Mouse (Mus musculus) neural tube, embryonic 11.5 days (tissue): Measurements from ENCODE around the gene Apeh. TPM values are rescaled to one million over a fixed set of nuclear protein-coding genes. Genes with fewer than 3 reads are reported as not detected.
A peak's percentile ranks its signal among the peaks of the same experiment; 100 is the strongest.

Experiments
- ATAC-seq: fragments of 200-750 bp; cut with Nextera tagmentation; 2 replicates; pipeline ENCODE4 v1.8.0; 2017; ENCODE audit warnings: moderate number of reproducible peaks, mild to moderate bottlenecking, moderate TSS enrichment, moderate library complexity; ENCODE audit not compliant: insufficient read depth, low FRiP score, low TSS enrichment
- DNase-seq: peaks from one replicate; pipeline ENCODE4 v3.0.0-alpha.2; 2015; ENCODE audit warnings: low spot score
- H3K27ac ChIP-seq: fragments of 300-500 bp; sonication (generic); 2 replicates; pipeline ENCODE4 v1.5.1; 2014; ENCODE audit warnings: low read depth, mild to moderate bottlenecking, low read length
- H3K27me3 ChIP-seq: fragments of 300-500 bp; sonication (generic); 2 replicates; pipeline ENCODE4 v1.6.1; 2014; ENCODE audit warnings: mild to moderate bottlenecking, low read length, mixed read lengths; ENCODE audit not compliant: control insufficient read depth, insufficient read depth
- H3K36me3 ChIP-seq: fragments of 300-500 bp; sonication (generic); 2 replicates; pipeline ENCODE4 v1.6.1; 2014; ENCODE audit warnings: mild to moderate bottlenecking, low read length, moderate library complexity, mixed read lengths; ENCODE audit not compliant: control insufficient read depth, insufficient read depth
- H3K4me1 ChIP-seq: fragments of 300-500 bp; sonication (generic); 2 replicates; pipeline ENCODE4 v1.6.1; 2014; ENCODE audit warnings: low read length, mixed read lengths; ENCODE audit not compliant: control insufficient read depth, insufficient read depth
- H3K4me2 ChIP-seq: fragments of 300-500 bp; sonication (generic); 2 replicates; pipeline ENCODE4 v1.6.1; 2014; ENCODE audit warnings: low read depth, mild to moderate bottlenecking, moderate library complexity
- H3K4me3 ChIP-seq: fragments of 300-500 bp; sonication (generic); 2 replicates; pipeline ENCODE4 v1.5.1; 2014; ENCODE audit warnings: low read depth, low read length
- H3K9ac ChIP-seq: fragments of 300-500 bp; sonication (generic); 2 replicates; pipeline ENCODE4 v1.6.1; 2014; ENCODE audit warnings: mild to moderate bottlenecking, low read length
- H3K9me3 ChIP-seq: fragments of 300-500 bp; sonication (generic); 2 replicates; pipeline ENCODE4 v1.6.1; 2016; ENCODE audit warnings: low read length; ENCODE audit not compliant: control insufficient read depth
- WGBS: fragments of 180-500 bp; shearing (Covaris S2); extraction: QIAGEN DNeasy Blood & Tissue Kit; methylation state at CpG from one replicate; pipeline ENCODE4 v1.1.7; 2014; 5-methylcytosine and 5-hydroxymethylcytosine counted together
- polyA plus RNA-seq: library from polyadenylated mRNA; unstranded; fragments of >200 nt; fragmentation: Nextera tagmentation; extraction: Ambion mirVana; gene quantifications from 2 replicates; pipeline ENCODE4 v1.2.1, GENCODE M21; 2014

The Apeh gene
- polyA plus RNA-seq, 1 experiment from 2014 or later: 62.7 TPM

DNA sequence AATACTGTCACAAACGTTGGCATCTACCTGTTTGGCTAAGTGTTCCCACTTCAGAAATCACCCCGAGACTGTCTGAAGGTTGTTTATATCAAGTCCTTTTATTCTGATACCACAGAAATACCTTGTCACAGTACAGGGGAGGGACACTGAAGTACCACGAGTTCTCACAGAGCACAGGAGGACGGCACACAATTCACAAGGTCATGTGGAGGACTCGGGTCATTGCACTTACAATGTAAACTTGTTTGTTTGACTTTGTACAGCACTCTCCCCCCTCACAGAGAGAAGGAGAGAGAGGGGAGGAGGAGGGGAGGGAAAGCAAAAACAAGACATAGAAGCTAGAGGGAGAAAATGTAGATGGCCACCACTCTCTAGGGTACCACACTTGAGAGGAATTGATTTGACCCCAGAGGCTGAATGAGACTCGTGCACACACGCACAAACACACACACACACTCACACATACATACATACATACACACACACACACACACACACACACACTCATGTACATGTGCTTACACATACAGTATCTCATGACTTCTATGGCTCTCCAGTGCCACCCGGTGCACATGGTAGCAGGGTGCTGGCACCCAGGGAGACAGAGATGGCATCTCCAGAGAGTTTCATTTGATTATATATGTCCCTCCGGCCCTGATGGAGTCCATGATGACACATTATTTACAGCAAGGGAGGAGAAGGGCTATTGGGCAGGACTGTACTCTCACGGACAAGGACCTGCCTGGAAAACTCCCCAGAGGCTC, 1.7 kb upstream of the Apeh start:
- Histone ChIP-seq H3K27ac (no peak overlapping the region), H3K9me3 (no peaks in the 10 kb centered on the region), H3K27me3 (no peaks in the 10 kb centered on the region), H3K36me3 (peaks cover 8% of the 10 kb centered on the region), H3K4me1 (peaks cover 10% of the 10 kb centered on the region), H3K4me2 (no peak overlapping the region), H3K9ac (no peak overlapping the region), H3K4me3 (no peak overlapping the region)
- WGBS: 65% methylated on average over 10 of the region's 10 CpGs
- DNase-seq: no peak
- no peak for ATAC-seq

DNA sequence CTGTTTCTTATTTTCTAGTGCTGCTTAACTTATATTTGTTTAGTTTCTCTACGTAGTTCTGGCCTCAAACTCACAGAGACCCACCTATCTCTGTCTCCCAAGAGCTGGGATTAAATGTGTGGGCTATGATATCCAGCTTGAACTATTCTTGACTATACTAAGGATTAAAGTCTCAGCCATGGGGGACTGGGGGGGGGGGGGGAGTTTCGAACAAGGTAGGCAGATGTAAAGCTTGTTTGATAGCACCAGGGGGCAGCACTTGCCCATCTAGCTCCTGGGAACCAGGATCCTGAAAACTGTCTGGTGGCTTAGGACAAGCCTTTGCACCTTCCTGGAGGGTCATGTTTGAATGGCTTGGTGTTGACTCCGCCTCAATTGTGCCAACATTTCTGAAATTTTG, 1.1 kb upstream of the Apeh start:
- WGBS: 15% methylated on average over 3 of the region's 3 CpGs
- H3K4me3 ChIP-seq: peak overlapping the region; percentile 76
- DNase-seq: peak; percentile 77
- no peaks in the 10 kb centered on the region for H3K9me3 ChIP-seq
- no peak for ATAC-seq
- no peaks in the 10 kb centered on the region for H3K27me3 ChIP-seq
- peaks cover 8% of the 10 kb centered on the region for H3K36me3 ChIP-seq
- H3K4me1 ChIP-seq: peaks cover 10% of the 10 kb centered on the region
- H3K4me2 ChIP-seq: peak overlapping the region; percentile 92
- H3K9ac ChIP-seq: no peak overlapping the region
- H3K27ac ChIP-seq: no peak overlapping the region

DNA sequence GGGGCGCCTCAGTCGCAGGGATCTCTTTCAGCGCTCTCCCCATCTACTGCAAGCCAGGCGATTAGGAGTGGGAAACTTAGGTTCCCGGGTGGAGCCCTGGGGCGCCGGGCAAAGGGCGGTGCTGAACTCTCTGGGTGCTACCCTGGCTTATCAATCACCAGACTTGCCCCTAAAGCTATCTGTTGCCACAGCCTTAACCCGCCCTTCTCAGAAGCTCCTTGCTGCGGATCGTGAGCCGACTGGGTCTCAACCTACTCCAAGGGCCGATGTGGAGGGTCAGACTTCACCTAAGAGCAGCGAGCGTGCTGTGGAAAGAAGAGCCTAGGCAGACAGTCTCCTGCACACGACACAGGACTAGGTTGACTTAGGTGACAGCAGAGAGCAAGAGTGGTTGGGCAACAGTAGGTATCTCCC, 599 bp upstream of the Apeh start:
- ATAC-seq (peak; percentile 14; the same call in 1 of the 2 replicates), DNase-seq (peak; percentile 32)
- 0% methylated on average over 16 of the region's 16 CpGs for WGBS
- Histone ChIP-seq H3K4me2 (peak overlapping the region; percentile 92), H3K4me1 (peaks cover 10% of the 10 kb centered on the region), H3K27me3 (no peaks in the 10 kb centered on the region), H3K27ac (no peak overlapping the region), H3K36me3 (peaks cover 8% of the 10 kb centered on the region), H3K4me3 (peak overlapping the region; percentile 76), H3K9me3 (no peaks in the 10 kb centered on the region), H3K9ac (peak overlapping the region; percentile 74)

DNA sequence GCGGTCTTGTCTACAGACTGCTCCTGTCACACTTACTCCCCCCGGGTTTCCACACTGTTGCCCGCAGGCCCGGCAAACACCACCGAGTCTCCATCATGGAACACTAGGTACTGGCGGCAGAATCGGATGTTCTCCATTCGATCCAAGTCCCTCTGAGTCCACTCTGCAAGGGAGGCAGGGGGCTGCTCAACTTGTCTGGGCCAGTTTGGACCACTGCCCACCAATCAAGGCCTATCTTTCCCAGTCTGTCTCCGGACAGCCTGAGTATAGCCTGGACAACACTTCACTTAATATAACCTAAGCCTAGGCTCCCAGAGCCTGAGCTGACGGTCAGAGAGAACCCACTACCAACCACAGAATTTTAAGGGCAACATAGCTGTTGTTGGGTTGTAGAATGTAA, 820 bp downstream of the Apeh start:
- 79% methylated on average over 10 of the region's 10 CpGs for WGBS
- Histone ChIP-seq H3K4me1 (peaks cover 10% of the 10 kb centered on the region), H3K9ac (peak overlapping the region; percentile 74), H3K27ac (no peak overlapping the region), H3K36me3 (peaks cover 9% of the 10 kb centered on the region), H3K4me3 (peak overlapping the region; percentile 76), H3K9me3 (no peaks in the 10 kb centered on the region), H3K27me3 (no peaks in the 10 kb centered on the region), H3K4me2 (peak overlapping the region; percentile 92)
- DNase-seq (no peak), ATAC-seq (0 out of 2 replicates have a peak, but pooled peaks have one; percentile 4)

DNA sequence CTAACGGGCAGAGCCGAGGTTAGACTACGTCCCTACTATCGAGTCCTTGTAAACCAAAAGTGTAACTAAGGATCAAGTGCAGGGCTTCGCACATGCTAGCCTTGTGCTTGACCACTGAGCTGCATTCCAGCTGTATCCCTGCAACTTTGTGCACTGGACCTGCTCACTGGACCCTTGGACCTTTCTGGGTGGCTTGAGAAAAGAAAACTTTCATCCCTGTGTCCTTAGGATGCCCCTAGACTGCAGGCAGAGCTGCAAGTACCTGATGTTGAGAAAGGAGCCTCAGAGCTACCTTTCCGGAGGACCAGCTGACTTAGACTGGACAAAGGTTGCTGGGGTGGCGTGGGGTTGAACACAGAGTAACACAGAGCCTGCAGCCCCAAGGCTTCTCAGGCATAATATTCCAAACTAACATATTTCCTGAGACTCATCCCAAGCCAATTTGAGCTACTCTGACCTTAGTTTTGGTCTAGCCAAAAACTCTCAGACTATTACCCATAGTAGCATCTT, 3.7 kb downstream of the Apeh start:
- Histone ChIP-seq H3K9ac (no peak overlapping the region), H3K4me1 (peaks cover 10% of the 10 kb centered on the region), H3K36me3 (peaks cover 21% of the 10 kb centered on the region), H3K27me3 (no peaks in the 10 kb centered on the region), H3K4me3 (no peak overlapping the region), H3K9me3 (no peaks in the 10 kb centered on the region), H3K4me2 (no peak overlapping the region), H3K27ac (no peak overlapping the region)
- no peak for ATAC-seq
- 96% methylated on average over 7 of the region's 7 CpGs for WGBS
- no peak for DNase-seq

DNA sequence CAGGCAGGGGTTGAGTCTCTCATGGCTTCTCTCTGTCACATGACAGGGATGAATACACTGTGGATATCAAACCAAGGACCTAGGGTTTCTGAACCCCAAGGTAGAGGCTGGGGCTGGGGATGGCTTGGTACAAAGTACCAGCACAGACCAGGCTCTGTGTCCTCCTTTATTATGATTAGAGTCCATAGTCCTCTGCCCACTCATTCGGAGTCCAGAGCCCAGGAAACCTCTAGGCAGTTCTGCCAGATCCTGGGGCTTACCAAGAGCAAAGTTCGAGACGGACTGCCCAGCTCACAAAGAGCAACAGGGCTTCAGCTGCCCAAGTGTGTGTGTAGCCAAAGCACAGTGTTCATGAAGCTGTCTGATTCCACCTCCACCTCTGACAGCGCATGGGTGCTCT, 9.1 kb downstream of the Apeh start:
- DNase-seq: no peak
- Histone ChIP-seq H3K27ac (no peak overlapping the region), H3K36me3 (peaks cover 19% of the 10 kb centered on the region), H3K9ac (no peak overlapping the region), H3K9me3 (no peaks in the 10 kb centered on the region), H3K4me3 (no peak overlapping the region; the same call in 1 of the 2 replicates), H3K4me1 (no peaks in the 10 kb centered on the region), H3K4me2 (no peak overlapping the region), H3K27me3 (peaks cover 33% of the 10 kb centered on the region)
- WGBS: 96% methylated on average over 4 of the region's 4 CpGs
- no peak for ATAC-seq

DNA sequence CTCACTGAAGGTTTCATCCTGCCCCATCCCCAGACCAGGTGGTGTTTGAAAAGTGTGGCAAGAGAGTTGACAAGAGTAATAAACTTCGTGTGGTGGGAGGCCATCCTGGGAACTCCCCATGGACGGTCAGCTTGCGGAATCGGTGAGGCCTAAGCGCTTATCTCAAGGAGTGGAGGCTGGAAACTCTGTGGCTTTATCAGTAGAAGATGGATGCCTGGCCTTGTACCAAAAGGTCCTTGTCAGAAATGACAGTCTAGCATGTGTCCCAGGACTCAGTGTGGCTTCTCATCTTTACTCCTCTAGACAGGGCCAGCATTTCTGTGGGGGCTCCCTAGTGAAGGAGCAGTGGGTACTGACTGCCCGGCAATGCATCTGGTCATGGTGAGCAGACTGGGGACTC, 10.8 kb downstream of the Apeh start:
- H3K4me2 ChIP-seq: no peak overlapping the region
- ATAC-seq (no peak), DNase-seq (no peak)
- H3K4me1 ChIP-seq: peaks cover 2% of the 10 kb centered on the region; the same call in 1 of the 2 replicates
- H3K9ac ChIP-seq: no peak overlapping the region
- H3K9me3 ChIP-seq: no peaks in the 10 kb centered on the region
- no peak overlapping the region for H3K27ac ChIP-seq
- H3K27me3 ChIP-seq: peaks cover 33% of the 10 kb centered on the region
- peaks cover 16% of the 10 kb centered on the region for H3K36me3 ChIP-seq
- no peak overlapping the region for H3K4me3 ChIP-seq
- WGBS: 85% methylated on average over 6 of the region's 6 CpGs

DNA sequence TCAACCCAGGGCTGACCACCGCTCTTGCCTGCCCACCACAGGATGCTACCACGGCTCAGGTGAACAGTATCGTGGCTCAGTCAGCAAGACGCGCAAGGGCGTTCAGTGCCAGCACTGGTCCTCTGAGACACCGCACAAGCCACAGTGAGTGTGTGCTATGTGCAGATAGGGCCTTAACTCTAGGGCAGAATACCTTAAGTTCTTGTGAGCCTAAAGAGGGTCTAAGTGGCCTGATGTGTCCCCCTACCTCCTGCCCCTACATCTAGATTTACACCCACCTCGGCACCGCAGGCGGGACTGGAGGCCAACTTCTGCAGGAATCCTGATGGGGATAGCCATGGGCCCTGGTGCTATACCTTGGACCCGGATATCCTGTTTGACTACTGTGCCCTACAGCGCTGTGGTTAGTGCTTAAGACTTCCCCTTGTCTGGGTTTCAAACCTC, 11.4 kb downstream of the Apeh start, which contains the start of gene Rnf123:
Gene Rnf123 (minus strand): TSS at position 359 of the 444 bp plus-strand sequence.
- Histone ChIP-seq H3K4me3 (no peak within 1 kb of the TSS), H3K36me3 (peaks cover 16% of the 10 kb centered on the region), H3K27me3 (peaks cover 33% of the 10 kb centered on the region), H3K9me3 (no peaks in the 10 kb centered on the region), H3K4me2 (no peak within 1 kb of the TSS), H3K9ac (no peak within 1 kb of the TSS), H3K27ac (no peak within 1 kb of the TSS), H3K4me1 (peaks cover 7% of the 10 kb centered on the region; the same call in 1 of the 2 replicates)
- WGBS: 36% methylated on average over 12 of the region's 12 CpGs
- no peak for ATAC-seq
- no peak for DNase-seq

DNA sequence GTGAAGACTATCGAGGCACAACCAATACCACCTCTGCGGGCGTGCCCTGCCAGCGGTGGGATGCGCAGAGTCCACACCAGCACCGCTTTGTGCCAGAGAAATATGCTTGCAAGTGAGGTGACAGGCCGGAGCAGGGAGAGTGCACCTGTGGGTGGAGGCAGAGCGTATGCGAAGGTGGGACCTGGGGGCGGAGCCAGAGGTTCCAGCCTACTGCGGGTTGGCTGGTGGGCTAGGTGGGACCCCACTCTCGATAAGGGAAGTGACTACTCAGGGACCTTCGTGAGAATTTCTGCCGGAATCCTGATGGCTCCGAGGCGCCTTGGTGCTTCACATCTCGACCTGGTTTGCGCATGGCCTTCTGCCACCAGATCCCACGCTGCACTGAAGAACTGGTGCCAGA, 11.9 kb downstream of the Apeh start:
- no peak overlapping the region for H3K4me3 ChIP-seq
- H3K36me3 ChIP-seq: peaks cover 16% of the 10 kb centered on the region
- H3K4me2 ChIP-seq: no peak overlapping the region
- no peaks in the 10 kb centered on the region for H3K9me3 ChIP-seq
- peaks cover 7% of the 10 kb centered on the region; the same call in 1 of the 2 replicates for H3K4me1 ChIP-seq
- no peak overlapping the region for H3K27ac ChIP-seq
- DNase-seq: no peak
- WGBS: 5% methylated on average over 19 of the region's 19 CpGs
- no peak overlapping the region for H3K9ac ChIP-seq
- peaks cover 33% of the 10 kb centered on the region for H3K27me3 ChIP-seq
- no peak for ATAC-seq
